Mouse (Mus musculus): Measurements from ENCODE around the gene Aifm1.

The Aifm1 gene

GRCm38 (mm10) chrX:48513166-48513807 is at the start of gene Aifm1:
Gene Aifm1 (minus strand): TSS chrX:48513563.
- peak; percentile 94 for DNase-seq

GRCm38 (mm10) chrX:48532175-48532574 is 18.8 kb upstream of the Aifm1 start:
- DNase-seq: peak; percentile 71

DNA sequence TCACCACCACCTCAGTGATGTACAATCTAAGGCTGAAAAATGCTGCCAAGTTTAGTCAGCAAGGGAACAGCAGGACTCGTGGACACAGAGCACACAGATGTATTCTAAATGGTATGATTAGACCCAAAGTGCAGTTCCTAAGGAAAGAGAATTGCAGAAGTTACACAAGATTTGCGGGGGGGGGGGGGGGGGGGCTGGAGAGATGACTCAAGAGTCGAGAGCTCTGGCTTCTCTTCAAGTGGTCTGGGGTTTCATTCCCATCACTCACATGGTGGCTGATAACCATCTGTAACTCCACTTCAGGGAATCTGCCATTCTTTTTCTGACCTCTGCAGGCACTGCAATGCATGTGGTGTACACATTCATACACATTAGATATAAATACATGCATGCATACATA is 13.1 kb upstream of the Aifm1 start:
- no peak for DNase-seq

DNA sequence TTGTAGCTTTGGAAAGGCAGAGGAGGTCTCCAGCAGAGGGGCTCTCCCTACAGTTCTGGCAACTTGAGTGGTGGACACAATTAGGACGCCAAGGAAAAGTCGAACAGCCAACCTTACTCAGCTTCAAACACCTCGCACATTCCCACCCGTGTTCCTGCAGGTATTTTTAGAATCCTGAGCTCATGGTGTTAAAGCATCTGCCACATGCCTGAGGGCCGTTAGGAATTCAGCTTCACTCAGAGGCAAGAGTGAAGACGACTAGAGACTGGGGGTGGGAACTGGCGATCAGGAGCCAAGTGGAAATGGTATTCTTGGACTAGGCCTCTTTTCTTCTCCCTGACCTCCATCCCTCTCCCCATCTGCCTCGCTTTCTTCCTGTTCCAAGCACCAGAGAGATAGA is 12.5 kb upstream of the Aifm1 start:
- DNase-seq: no peak

DNA sequence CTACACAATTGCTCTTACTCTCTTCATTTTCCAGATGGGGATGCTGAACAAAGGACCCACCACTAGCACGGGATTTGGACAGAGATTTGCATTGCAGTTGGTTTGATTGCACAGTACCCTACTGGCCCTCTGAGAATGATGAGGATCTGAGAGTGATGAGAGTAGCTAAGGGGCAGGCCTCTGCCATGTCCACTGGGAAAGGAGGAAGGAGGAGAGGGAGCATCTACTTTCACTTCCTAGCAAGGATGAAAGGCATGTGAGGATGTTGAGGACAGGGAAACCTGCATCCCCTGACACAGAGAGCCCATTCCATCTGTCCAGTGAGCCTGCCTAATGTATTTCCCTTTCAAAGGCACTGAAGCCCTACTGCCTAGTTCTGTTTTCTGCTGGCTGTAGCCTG is 12.0 kb upstream of the Aifm1 start:
- no peak for DNase-seq

- DNase-seq: no peak
Observed at GRCm38 (mm10) chrX:48523512-48523911, 10.1 kb upstream of the Aifm1 start.

DNA sequence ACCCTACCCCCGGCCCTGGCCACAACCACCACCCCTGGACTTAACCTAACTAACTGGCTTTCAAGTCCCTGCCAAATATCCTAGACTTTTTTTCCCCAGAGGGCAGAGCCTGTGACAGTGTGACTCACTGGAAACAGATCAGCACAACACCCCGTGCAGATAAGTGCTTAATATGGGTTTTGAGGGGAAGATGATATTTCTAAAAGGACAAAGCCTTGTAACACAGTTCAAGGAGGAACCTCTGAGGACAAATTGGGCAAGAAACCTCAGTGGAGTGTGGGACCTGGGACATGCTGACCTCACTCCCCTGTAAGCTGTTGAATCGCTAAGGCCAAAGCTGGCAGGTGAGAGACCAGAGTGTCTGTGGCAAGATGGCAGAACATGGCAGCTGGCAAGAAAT is 8.3 kb upstream of the Aifm1 start:
- DNase-seq: no peak

GRCm38 (mm10) chrX:48519549-48520085 is 6.3 kb upstream of the Aifm1 start:
- peak; percentile 20 for DNase-seq

DNA sequence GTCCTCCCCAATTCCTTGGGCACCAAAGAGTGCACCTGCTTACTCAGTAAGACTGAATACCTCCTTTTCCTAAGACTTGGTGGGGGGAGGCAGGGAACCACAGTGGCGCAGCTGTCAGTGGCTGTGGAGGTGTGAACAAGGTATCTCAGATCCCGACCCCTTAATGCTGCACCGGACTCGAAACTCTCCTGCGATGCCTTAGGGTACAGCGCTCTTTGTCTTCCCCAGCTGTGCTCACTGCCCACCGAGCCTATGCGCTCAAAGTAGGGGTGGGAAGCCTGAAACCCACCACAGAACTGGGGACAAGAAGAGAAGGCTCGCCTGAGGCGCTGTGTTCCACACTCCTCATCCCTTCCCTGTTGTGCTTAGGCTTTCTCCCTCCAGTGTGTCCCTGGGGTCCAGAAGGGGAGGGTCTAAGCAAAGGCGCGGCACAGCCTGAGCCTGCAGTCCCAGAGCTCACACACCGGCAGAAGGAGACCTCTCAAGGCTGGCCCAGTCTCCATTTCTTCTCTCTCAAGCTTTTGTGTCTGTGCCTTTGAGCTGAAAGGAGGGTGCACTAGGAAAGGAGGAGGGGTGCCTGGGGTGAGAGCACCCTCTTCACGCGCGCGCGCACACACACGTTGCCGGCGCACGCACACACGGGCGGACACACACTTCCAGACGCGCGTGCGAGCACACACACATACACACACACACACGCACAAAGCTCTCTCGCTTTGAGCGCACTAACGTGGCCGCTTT is 5.6 kb upstream of the Aifm1 start, which contains the start of gene Rab33a:
Rab33a (plus strand) TSS at position 478 of the 741 bp plus-strand sequence.
- DNase-seq: peak; percentile 45

DNA sequence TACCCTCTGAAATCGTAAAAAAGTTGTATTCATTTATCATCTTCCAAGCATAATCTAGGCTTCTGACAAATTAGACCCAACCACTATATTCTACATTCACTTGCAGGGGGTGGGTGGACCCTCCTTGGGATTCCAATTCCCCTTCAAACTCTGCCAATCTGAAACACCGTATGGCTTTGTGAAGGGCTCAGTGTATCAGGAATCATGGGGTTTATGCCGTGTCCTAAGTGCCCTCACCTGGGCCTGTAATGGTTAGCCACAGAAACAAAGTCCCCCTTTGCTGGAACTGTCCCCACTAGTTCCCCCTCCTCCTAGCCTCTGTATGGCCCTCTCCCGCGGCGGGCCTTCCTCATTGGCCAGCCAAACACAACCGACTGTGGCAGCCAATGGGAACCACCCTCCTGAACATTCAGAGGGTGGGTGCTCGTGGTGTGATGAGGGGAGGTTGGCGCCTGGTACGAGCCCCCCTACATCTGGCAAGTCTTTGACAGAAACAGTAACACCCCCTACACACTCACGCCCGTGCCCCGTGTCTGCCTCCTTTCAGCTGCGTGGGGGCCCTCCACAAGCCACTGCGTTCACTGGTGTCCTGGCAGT is 4.9 kb upstream of the Aifm1 start:
- peak; percentile 74 for DNase-seq

DNA sequence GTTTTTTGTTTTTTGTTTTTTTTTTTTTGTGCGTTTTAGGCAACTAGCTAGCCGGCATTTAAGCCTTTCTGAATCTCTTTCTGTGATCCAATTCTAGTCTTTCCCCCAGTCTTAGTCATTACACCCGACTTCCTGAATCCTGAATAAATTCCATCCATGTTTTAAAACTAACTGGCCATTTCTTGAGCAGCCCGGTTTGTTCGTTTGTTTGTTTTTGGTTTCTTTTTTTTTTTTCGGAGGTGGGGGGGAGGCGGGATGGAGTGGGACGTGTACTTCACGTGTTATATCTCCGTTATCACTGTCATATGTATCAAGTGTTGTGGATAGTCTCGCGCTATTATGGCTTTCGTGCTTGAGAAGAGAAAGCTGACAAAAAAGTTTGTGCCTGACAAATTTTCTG is 461 bp upstream of the Aifm1 start:
- peak; percentile 13 for DNase-seq

GRCm38 (mm10) chrX:48493763-48494162 is 19.6 kb downstream of the Aifm1 start:
- DNase-seq: no peak

DNA sequence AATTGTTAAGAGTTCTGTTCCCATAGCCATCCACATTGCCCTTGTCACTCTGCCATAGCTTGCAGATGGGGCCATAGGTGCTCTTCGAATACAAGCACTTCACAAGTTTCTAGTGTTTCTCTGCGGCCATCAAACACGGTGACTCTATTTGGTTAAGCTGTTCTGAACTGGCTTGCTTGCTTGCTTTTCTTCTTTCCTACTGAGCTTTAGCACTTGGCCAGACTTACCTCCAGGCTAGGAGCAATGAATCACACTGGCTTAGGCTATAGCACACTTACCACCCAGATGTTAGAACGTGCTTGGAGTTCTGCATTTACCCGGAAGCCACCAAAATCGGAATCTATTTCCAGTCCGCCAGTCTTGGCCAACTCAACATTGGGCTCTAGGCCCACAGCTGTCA is 31.7 kb downstream of the Aifm1 start:
- no peak for DNase-seq

DNA sequence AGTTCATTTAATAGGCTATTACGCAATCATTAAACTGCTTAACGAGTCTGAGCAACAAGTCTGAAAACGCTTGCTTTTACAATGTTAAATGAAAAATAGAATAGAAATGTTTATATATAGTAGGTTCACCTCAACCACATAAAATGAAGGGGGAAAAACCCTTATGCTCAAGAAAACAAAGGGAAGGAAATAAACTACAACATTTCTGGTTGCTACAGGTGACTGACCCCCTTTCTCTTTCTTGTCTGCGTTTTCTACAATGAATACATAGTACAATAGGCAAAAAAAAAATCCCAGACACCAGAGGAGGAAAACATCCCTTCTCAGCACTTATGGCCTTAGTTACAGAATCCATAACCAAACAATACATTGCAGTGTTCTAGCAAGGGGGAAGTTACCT is 32.3 kb downstream of the Aifm1 start:
- DNase-seq: no peak

- DNase-seq: no peak
Observed at GRCm38 (mm10) chrX:48467355-48467946, 45.9 kb downstream of the Aifm1 start.

DNA sequence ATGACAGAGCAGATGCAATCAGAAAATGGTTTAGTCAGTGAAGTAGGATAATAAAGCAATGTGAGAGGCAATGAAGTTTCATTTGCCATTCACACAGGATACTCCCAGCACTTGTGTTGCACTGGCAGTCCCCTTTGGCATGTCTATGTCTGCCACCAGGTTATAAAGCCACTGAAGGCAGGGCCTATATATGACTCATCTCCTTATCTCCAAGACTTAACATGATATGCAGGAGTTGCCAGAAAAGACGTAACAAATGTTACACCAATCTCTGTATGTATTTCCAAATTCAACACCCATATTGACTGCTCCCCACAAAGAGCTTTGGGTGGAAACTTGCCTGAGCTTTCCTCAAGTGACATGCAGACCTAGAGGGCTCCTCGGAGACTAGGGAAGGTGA is 47.2 kb downstream of the Aifm1 start:
- no peak for DNase-seq

DNA sequence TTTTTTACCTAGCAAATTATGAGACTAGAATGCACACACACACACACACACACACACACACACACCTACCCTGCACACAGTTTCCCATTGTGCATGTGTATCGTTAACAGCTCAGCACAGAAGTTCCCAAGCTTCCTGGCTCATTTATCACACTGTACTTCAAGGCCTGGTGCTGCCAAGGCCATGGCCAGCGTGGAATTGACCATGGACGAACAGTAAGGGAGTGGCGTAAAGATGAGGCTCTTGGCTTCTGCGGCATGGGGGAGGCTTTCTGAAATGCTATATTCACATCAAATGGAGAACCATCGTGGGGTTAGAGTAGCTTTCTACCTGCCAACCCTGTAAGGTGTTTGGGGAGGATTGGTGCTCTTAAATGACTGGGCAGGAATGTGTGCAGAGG is 48.9 kb downstream of the Aifm1 start:
- no peak for DNase-seq

DNA sequence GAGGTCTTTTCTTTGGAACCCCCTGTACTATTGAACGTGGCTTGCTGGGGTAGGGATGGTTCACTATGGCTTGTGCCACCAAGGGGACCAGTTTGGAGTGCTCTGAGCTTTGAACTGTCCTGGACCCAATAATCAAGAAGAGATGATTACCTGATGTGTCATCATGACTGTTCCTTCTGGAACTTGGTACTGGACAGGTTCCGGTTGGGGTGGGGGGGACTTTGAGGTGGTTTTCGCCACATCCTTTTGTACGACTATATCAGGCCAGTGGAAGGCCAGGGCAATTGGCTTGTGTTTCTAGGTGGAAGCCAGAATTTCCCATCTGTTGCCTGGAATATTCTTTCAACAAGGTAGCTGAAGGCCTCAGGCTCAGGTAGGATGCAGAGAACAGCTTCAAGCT is 49.7 kb downstream of the Aifm1 start:
- DNase-seq: no peak

GRCm38 (mm10) chrX:48462754-48463507 is 50.4 kb downstream of the Aifm1 start, which contains the start of gene Elf4:
Gene Elf4 (minus strand): TSS chrX:48463132.
- peak; percentile 82 for DNase-seq

DNA sequence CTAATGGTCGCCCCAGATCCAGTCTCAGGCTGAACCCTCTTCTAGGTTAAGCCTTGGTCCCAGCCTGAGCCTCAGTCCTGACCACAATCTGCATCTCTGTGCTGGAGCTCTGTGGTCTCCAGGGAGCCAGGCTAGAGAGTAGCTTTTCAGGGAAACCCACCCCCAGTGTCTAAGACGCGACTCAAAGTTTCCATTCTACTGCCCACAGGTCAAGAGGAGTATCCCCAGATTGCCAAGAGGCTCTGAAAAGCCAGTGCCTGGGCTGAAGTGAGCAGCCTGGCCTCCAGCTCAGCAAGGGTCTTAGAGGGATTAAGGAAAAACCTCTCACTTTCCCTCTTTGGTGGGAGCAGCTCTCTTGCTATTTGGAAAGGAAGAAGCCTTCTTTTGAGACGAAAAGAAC is 51.1 kb downstream of the Aifm1 start:
- DNase-seq: no peak

DNA sequence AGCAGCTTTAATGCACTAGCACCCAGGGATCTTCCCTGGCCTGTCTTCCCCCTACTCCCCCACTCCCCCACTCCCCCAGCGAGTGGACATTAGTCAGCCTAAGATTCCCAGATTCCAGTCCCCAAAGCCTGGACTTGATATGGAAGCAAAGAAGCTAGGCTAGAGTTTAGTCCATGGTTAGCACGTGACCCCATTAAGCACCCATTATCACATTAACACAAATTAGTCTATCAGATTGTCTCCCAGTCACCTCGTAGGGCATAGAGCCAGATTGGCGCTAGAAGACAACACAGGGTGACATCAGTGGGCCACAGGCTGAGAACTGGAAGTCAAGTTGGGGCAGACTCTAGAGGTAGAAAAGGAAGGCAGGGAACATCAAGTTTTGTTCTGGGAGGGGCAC is 52.4 kb downstream of the Aifm1 start:
- no peak for DNase-seq

GRCm38 (mm10) chrX:48460496-48460895 is 52.9 kb downstream of the Aifm1 start:
- no peak for DNase-seq

DNA sequence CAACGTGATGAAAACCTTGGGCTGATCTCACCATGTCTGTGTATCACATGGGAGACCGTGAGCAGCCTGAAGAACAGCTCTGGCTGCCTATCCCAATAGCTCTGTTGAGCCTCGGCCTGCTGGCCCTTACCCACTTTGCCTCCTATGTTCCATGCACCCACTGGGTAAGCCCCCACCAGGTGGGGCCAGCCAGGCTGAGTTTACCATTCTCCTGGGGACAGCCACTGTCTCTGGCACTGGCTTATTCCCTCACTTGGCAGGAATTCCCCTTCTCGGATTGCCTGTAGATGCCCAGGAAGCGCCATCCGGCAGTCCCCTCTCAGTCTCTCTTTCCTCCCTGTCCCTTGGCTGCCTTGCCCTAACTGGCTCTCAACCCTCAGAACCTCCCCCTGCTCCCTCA is 56.4 kb downstream of the Aifm1 start:
- DNase-seq: no peak
